In the genomic region with DNA sequence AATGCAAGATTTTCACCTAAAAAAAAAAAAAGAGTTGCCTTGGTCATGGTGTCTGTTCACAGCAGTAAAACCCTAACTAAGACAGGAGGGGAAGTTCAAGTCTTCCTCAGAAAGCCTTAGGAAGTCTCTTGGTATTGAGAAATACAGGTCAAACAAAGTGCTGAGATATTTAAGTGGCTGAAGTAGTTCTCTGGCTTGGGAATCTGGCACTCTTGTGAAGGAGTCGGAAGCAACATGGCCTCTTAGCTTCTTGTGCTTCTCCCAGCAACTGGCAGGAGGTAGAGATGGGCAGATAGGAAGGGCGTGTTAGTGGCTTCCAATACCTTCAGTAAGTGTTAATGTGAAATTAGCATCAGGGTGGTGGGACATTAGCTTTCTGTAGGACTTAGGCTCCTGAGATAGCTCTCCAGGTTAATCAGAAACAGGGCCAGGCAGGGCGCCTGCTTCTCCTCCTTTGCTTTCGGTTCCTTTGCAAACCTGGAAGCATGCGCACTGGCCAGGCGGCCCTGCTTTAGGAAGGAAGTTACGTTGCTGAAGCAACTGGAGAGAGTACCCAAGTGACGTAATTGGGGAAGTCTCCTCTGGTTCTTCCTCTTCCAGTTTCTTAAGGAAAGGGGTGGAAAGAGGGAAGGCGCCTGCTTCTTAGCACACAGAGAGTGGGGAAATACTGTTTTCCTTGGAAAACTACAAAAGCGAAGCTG, we compare ENCODE assay signal across 12 mouse cellular contexts. TPM values are rescaled to one million over a fixed set of nuclear protein-coding genes. Genes with fewer than 3 reads are reported as not detected.
A peak's percentile ranks its signal among the peaks of the same experiment; 100 is the strongest.
DNase-seq lines count a peak whose midpoint lies in the region; ATAC-seq lines count a peak whose summit lies in the region.
"Had no signal": no experiment of that assay in that cellular context is flagged by ENCODE, and none has a peak within 500 bp of the region (broad histone marks: within the 10 kb centered on the region; RNA-seq: fewer than 3 reads in every experiment).

No protein-coding gene starts in this region.

- 0 out of 2 replicates have a peak, but pooled peaks cover 3% of the 10 kb centered on the region for H3K9me3 ChIP-seq in heart, embryonic 12.5 days (replicated peaks)
- H3K9me3 ChIP-seq in hindbrain, embryonic 13.5 days: no peaks in the 10 kb centered on the region
- H3K9me3 ChIP-seq: embryonic facial prominence, embryonic 15.5 days; hindbrain, embryonic 12.5 days had no signal

- H3K27ac ChIP-seq in heart, embryonic 12.5 days (ENCODE audit: poor library complexity, severe bottlenecking): no peak overlapping the region
- H3K27ac ChIP-seq in hindbrain, embryonic 13.5 days: no peak overlapping the region
- H3K27ac ChIP-seq: embryonic facial prominence, embryonic 15.5 days; hindbrain, embryonic 12.5 days; liver, embryonic 14.5 days had no signal

- 86% methylated on average over 10 of the region's 10 CpGs for WGBS in heart, embryonic 12.5 days
- 95% methylated on average over 10 of the region's 10 CpGs for WGBS in hindbrain, embryonic 13.5 days

- H3K4me1 ChIP-seq in heart, embryonic 12.5 days (replicated peaks): 0 out of 2 replicates have a peak, but pooled peaks cover 3% of the 10 kb centered on the region
- H3K4me1 ChIP-seq in hindbrain, embryonic 13.5 days (replicated peaks): no peaks in the 10 kb centered on the region
- H3K4me1 ChIP-seq: hindbrain, embryonic 12.5 days had no signal

- H3K4me2 ChIP-seq in heart, embryonic 12.5 days: no peak overlapping the region
- no peak overlapping the region for H3K4me2 ChIP-seq in hindbrain, embryonic 13.5 days
- H3K4me2 ChIP-seq: embryonic facial prominence, embryonic 15.5 days; hindbrain, embryonic 12.5 days had no signal

- H3K4me3 ChIP-seq in heart, embryonic 12.5 days: no peak overlapping the region
- no peak overlapping the region for H3K4me3 ChIP-seq in hindbrain, embryonic 13.5 days
- H3K4me3 ChIP-seq: embryonic facial prominence, embryonic 15.5 days; hindbrain, embryonic 12.5 days had no signal

- H3K27me3 ChIP-seq in heart, embryonic 12.5 days (replicated peaks): no peaks in the 10 kb centered on the region
- no peaks in the 10 kb centered on the region for H3K27me3 ChIP-seq in hindbrain, embryonic 13.5 days
- H3K27me3 ChIP-seq: embryonic facial prominence, embryonic 15.5 days; hindbrain, embryonic 12.5 days had no signal

- H3K9ac ChIP-seq in heart, embryonic 12.5 days: no peak overlapping the region
- H3K9ac ChIP-seq in hindbrain, embryonic 13.5 days: no peak overlapping the region
- H3K9ac ChIP-seq: embryonic facial prominence, embryonic 15.5 days; hindbrain, embryonic 12.5 days; liver, embryonic 14.5 days had no signal

- peaks cover 28% of the 10 kb centered on the region; the same call in 1 of the 2 replicates for H3K36me3 ChIP-seq in heart, embryonic 12.5 days
- 0 out of 2 replicates have a peak, but pooled peaks cover 3% of the 10 kb centered on the region for H3K36me3 ChIP-seq in hindbrain, embryonic 13.5 days

- ATAC-seq in heart, embryonic 12.5 days (ENCODE audit: insufficient number of reproducible peaks, low FRiP score): no peak
- ATAC-seq in hindbrain, embryonic 13.5 days (ENCODE audit: low FRiP score): no peak

- DNase-seq in heart, adult 11 months: peak; percentile 98
- DNase-seq in adrenal gland, postnatal 10 days: peak; percentile 29
- DNase-seq in heart, postnatal 36 days: peak; percentile 52 to 66
- DNase-seq in lung, postnatal 10 days: peak; percentile 82
- DNase-seq in urinary bladder, postnatal 10 days (ENCODE audit: low spot score): no peak
- DNase-seq in thymus, postnatal 36 days: no peak
- DNase-seq: retina, postnatal 1 day had no signal

- intact Hi-C loops in heart, postnatal 36 days (cut with DNase I): no loop called here

RNA-seq across cellular contexts. Expression of a gene that starts 38.4 kb away (rescaled TPM):
- 12.5 and 14.9 TPM in 2 replicates for polyA plus RNA-seq in heart, embryonic 12.5 days (2016; fragmentation: Nextera tagmentation; extraction: Ambion mirVana)
- total RNA-seq in adrenal gland, postnatal 10 days (2021): 10 to 100 TPM; 54.7 to 56.1 TPM
- 10 to 100 TPM; 35.9 to 38.7 TPM for total RNA-seq in heart, postnatal 36 days (2021)
- polyA plus RNA-seq in hindbrain, embryonic 13.5 days (2015; fragmentation: Nextera tagmentation; extraction: Ambion mirVana): 9.3 and 11.6 TPM in 2 replicates

Comparison
In these comparisons a context has a peak if more than half of its experiments do, and no peak if none do; other contexts are left out.
1. DNase-seq: peak in heart, adult 11 months (single experiment), adrenal gland, postnatal 10 days (single experiment), heart, postnatal 36 days (2 of 2) and lung, postnatal 10 days (single experiment); none in urinary bladder, postnatal 10 days (single experiment) and thymus, postnatal 36 days (0 of 2).